Mouse (Mus musculus) olfactory bulb, adult 2 months (tissue): ENCODE data around the gene Gopc.

Experiments used
- CTCF ChIP-seq: fragments of 200-500 bp; IDR thresholded peaks from 2 replicates; pipeline ENCODE4 v1.5.1; 2012; ENCODE audit warnings: low read depth, mild to moderate bottlenecking, low read length, moderate library complexity; ENCODE audit not compliant: insufficient read depth
- POLR2A ChIP-seq: fragments of 200-500 bp; IDR thresholded peaks from 2 replicates; pipeline ENCODE4 v1.6.1; 2012; ENCODE audit warnings: mild to moderate bottlenecking, low read depth, low read length, moderate library complexity; ENCODE audit not compliant: insufficient read depth

DNA sequence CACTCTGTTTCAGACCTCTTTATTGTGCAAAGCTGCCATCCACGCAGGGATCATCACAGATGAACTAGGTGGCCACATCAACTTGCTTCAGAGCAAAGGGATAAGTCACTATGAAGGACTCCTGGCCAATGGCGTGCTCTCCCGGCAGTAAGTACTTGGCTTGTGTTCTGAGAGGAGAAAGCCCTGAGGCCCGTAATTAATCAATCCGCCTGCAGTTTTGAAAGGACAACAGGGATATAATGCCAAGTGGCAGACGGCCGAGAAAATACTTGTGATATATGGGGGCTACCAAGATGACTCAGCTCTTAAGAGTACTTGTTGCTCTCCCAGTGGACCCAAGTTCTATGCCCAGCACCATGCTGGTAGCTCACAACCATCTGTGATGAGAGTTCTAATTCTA lies 77.3 kb downstream of the Gopc start:
- TF ChIP-seq CTCF (no peak), POLR2A (no peak)
